Mouse (Mus musculus): ENCODE measurements around the gene Tprgl.
A peak's percentile ranks its signal among the peaks of the same experiment; 100 is the strongest.

The Tprgl gene

GRCm38 (mm10) chr4:154159002-154159401 is 1.5 kb downstream of the Tprgl start:
- DNase-seq = peak; percentile 88

- DNase-seq = no peak
These were observed 2.4 kb downstream of the Tprgl start for GRCm38 (mm10) chr4:154157970-154158662.

GRCm38 (mm10) chr4:154156050-154156449 is 4.4 kb downstream of the Tprgl start:
- no peak for DNase-seq

- no peak for DNase-seq
These were observed 6.4 kb downstream of the Tprgl start for GRCm38 (mm10) chr4:154154104-154154503.

GRCm38 (mm10) chr4:154146342-154146741 is 14.1 kb downstream of the Tprgl start:
- DNase-seq = no peak

GRCm38 (mm10) chr4:154144712-154145111 is 15.8 kb downstream of the Tprgl start:
- DNase-seq = no peak

GRCm38 (mm10) chr4:154142211-154143040 is 18.0 kb downstream of the Tprgl start, which contains the start of gene Wrap73:
Gene Wrap73 (plus strand): TSS chr4:154142372.
- DNase-seq = peak; percentile 94

- DNase-seq = no peak
These were observed 19.2 kb downstream of the Tprgl start for GRCm38 (mm10) chr4:154141009-154141867.

GRCm38 (mm10) chr4:154140213-154141008 is 20.1 kb downstream of the Tprgl start:
- DNase-seq = no peak

- no peak for DNase-seq
These were observed 20.5 kb downstream of the Tprgl start, which contains the start of gene Trp73 for GRCm38 (mm10) chr4:154140182-154140212. Gene Trp73 (minus strand): TSS chr4:154140208.

GRCm38 (mm10) chr4:154139671-154140181 is 20.7 kb downstream of the Tprgl start:
- DNase-seq = peak; percentile 41

GRCm38 (mm10) chr4:154137139-154137538 is 23.3 kb downstream of the Tprgl start:
- DNase-seq = no peak

GRCm38 (mm10) chr4:154134803-154135202 is 25.7 kb downstream of the Tprgl start:
- DNase-seq = no peak

- no peak for DNase-seq
These were observed 28.6 kb downstream of the Tprgl start for GRCm38 (mm10) chr4:154131894-154132293.

GRCm38 (mm10) chr4:154129950-154130349 is 30.5 kb downstream of the Tprgl start:
- DNase-seq = no peak

- DNase-seq = no peak
These were observed 33.2 kb downstream of the Tprgl start for GRCm38 (mm10) chr4:154127273-154127672.

- no peak for DNase-seq
These were observed 35.3 kb downstream of the Tprgl start for GRCm38 (mm10) chr4:154125202-154125601.

GRCm38 (mm10) chr4:154123553-154123952 is 36.9 kb downstream of the Tprgl start:
- no peak for DNase-seq

GRCm38 (mm10) chr4:154122374-154122773 is 38.1 kb downstream of the Tprgl start:
- no peak for DNase-seq

GRCm38 (mm10) chr4:154121800-154122199 is 38.7 kb downstream of the Tprgl start:
- DNase-seq = no peak

- no peak for DNase-seq
These were observed 41.3 kb downstream of the Tprgl start for GRCm38 (mm10) chr4:154119208-154119607.

- no peak for DNase-seq
These were observed 41.7 kb downstream of the Tprgl start for GRCm38 (mm10) chr4:154118782-154119181.

- DNase-seq = peak; percentile 12
These were observed 44.0 kb downstream of the Tprgl start for GRCm38 (mm10) chr4:154116421-154116820.
